ENCODE assay signal across 28 mouse cellular contexts in the genomic region with DNA sequence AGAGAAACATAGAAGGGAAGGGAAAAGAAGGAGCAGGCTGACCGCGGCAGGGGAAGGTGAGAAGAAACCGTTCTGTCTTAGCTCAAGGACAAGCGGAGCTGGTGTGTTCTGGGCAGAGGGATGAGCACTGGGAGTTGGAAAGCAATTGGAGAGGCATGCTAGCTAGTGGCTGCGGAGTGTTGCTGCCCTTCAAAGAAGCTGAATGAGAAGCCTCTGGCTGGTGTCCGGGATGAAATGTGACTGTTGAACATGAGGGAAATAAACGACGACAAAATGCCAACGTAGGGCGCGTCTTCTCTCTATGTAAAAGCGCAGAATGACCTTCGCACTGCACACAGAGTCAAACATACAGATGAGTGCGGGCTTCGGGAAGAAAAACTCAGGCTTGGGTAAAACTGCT.
DNase-seq lines count a peak whose midpoint lies in the region; ATAC-seq and TF ChIP-seq lines count a peak whose summit lies in the region.
"Had no signal": no experiment of that assay in that cellular context is flagged by ENCODE, and none has a peak within 500 bp of the region (broad histone marks: within the 10 kb centered on the region; RNA-seq: fewer than 3 reads in every experiment).

No protein-coding gene starts in this region.

- peaks cover 5% of the 10 kb centered on the region; the same call in 1 of the 2 replicates for H3K4me1 ChIP-seq in lung, postnatal 0 days (ENCODE audit: insufficient read depth, low read depth, low read length)
- H3K4me1 ChIP-seq in hindbrain, embryonic 11.5 days (replicated peaks; ENCODE audit: control insufficient read depth, insufficient read depth, low read length) = no peaks in the 10 kb centered on the region
- H3K4me1 ChIP-seq: hindbrain, embryonic 12.5 days; hindbrain, embryonic 15.5 days had no signal

- H3K9ac ChIP-seq in lung, postnatal 0 days (replicated peaks; ENCODE audit: low read depth) = no peak overlapping the region
- no peak overlapping the region for H3K9ac ChIP-seq in hindbrain, embryonic 11.5 days (ENCODE audit: low read depth, low read length)
- H3K9ac ChIP-seq: embryonic facial prominence, embryonic 12.5 days; embryonic facial prominence, embryonic 15.5 days; forebrain, postnatal 0 days; heart, embryonic 15.5 days; hindbrain, embryonic 12.5 days; hindbrain, embryonic 15.5 days had no signal

- 90% methylated on average over 15 of the region's 15 CpGs for WGBS in lung, postnatal 0 days
- WGBS in hindbrain, embryonic 11.5 days = 95% methylated on average over 15 of the region's 15 CpGs

- no peak for TF ChIP-seq CTCF in lung, postnatal 0 days (IDR thresholded peaks at IDR 0.05)

- no peak overlapping the region for H3K4me2 ChIP-seq in lung, postnatal 0 days (replicated peaks; ENCODE audit: low read depth, low read length)
- H3K4me2 ChIP-seq in hindbrain, embryonic 11.5 days (replicated peaks; ENCODE audit: low read depth, low read length) = no peak overlapping the region
- H3K4me2 ChIP-seq: embryonic facial prominence, embryonic 12.5 days; embryonic facial prominence, embryonic 15.5 days; heart, embryonic 11.5 days; heart, embryonic 15.5 days; hindbrain, embryonic 12.5 days; hindbrain, embryonic 15.5 days had no signal

- no peak for ATAC-seq in lung, postnatal 0 days
- no peak for ATAC-seq in hindbrain, embryonic 11.5 days (ENCODE audit: low FRiP score)
- ATAC-seq: activated CD4-positive, CD25-positive, alpha-beta regulatory T cell, adult 4 months; forebrain, embryonic 14.5 days; forebrain, postnatal 0 days; intestine, postnatal 0 days; Patski had no signal

- TF ChIP-seq EP300 in lung, postnatal 0 days (IDR thresholded peaks at IDR 0.05) = no peak

- DNase-seq in adrenal gland, postnatal 14 days = peak; percentile 41
- DNase-seq in adrenal gland, postnatal 25 days = no peak
- peak; percentile 19 to 38 for DNase-seq in cerebellum, postnatal 14 days
- no peak for DNase-seq in cerebellum, adult 11-12 months
- DNase-seq in lung, postnatal 10 days = peak; percentile 51
- DNase-seq in lung, postnatal 0 days (ENCODE audit: low spot score) = no peak
- no peak for DNase-seq in right cerebral cortex, postnatal 25 days
- DNase-seq in hindbrain, embryonic 11.5 days (ENCODE audit: low spot score) = no peak
- DNase-seq: adrenal gland, adult 8-10 months; cerebellum, adult 8-10 months; cerebellum, postnatal 25 days; forebrain, postnatal 0 days; gastrocnemius, adult 2 months; gastrocnemius, postnatal 14 days; heart, adult 11 months; heart, postnatal 10 days; heart, postnatal 36 days had no signal

- no peaks in the 10 kb centered on the region for H3K36me3 ChIP-seq in lung, postnatal 0 days (ENCODE audit: insufficient read depth, low read length)
- no peaks in the 10 kb centered on the region for H3K36me3 ChIP-seq in hindbrain, embryonic 11.5 days (ENCODE audit: control insufficient read depth, insufficient read depth, low read length)
- H3K36me3 ChIP-seq: embryonic facial prominence, embryonic 12.5 days; embryonic facial prominence, embryonic 15.5 days; heart, embryonic 15.5 days; hindbrain, embryonic 12.5 days; hindbrain, embryonic 15.5 days had no signal

- no peak overlapping the region for H3K27ac ChIP-seq in lung, postnatal 0 days (ENCODE audit: low read length)
- H3K27ac ChIP-seq in hindbrain, embryonic 11.5 days (ENCODE audit: low read depth, low read length) = no peak overlapping the region
- H3K27ac ChIP-seq: embryonic facial prominence, embryonic 12.5 days; embryonic facial prominence, embryonic 15.5 days; gastrocnemius, adult 2 months; heart, embryonic 15.5 days; hindbrain, embryonic 12.5 days; hindbrain, embryonic 15.5 days had no signal

- H3K9me3 ChIP-seq in lung, postnatal 0 days (ENCODE audit: low read length) = no peaks in the 10 kb centered on the region
- no peaks in the 10 kb centered on the region for H3K9me3 ChIP-seq in hindbrain, embryonic 11.5 days (ENCODE audit: control insufficient read depth, low read length)
- H3K9me3 ChIP-seq: embryonic facial prominence, embryonic 12.5 days; embryonic facial prominence, embryonic 15.5 days; G1E; heart, embryonic 15.5 days; hindbrain, embryonic 12.5 days; hindbrain, embryonic 15.5 days had no signal

- no peaks in the 10 kb centered on the region for H3K27me3 ChIP-seq in lung, postnatal 0 days (replicated peaks; ENCODE audit: insufficient read depth, low read length)
- H3K27me3 ChIP-seq in hindbrain, embryonic 11.5 days (ENCODE audit: control insufficient read depth, insufficient read depth, low read length) = no peaks in the 10 kb centered on the region
- H3K27me3 ChIP-seq: embryonic facial prominence, embryonic 12.5 days; embryonic facial prominence, embryonic 15.5 days; heart, embryonic 15.5 days; hindbrain, embryonic 12.5 days; hindbrain, embryonic 15.5 days; Patski had no signal

- H3K4me3 ChIP-seq in lung, postnatal 0 days (ENCODE audit: low read depth, low read length) = no peak overlapping the region
- no peak overlapping the region for H3K4me3 ChIP-seq in hindbrain, embryonic 11.5 days (ENCODE audit: low read depth, low read length)
- H3K4me3 ChIP-seq: embryonic facial prominence, embryonic 12.5 days; embryonic facial prominence, embryonic 15.5 days; gastrocnemius, adult 2 months; heart, embryonic 15.5 days; hindbrain, embryonic 12.5 days; hindbrain, embryonic 15.5 days had no signal

Comparison
In these comparisons a context has a peak if more than half of its experiments do, and no peak if none do; other contexts are left out.
1. DNase-seq: peak in adrenal gland, postnatal 14 days (single experiment), cerebellum, postnatal 14 days (2 of 2) and lung, postnatal 10 days (single experiment); none in adrenal gland, postnatal 25 days (single experiment), cerebellum, adult 11-12 months (single experiment), lung, postnatal 0 days (single experiment), right cerebral cortex, postnatal 25 days (single experiment) and hindbrain, embryonic 11.5 days (single experiment).